Mouse (Mus musculus) heart, postnatal 14 days (tissue): ENCODE results near the gene Setd7. TPM values are rescaled to one million over a fixed set of nuclear protein-coding genes. Genes with fewer than 3 reads are reported as not detected.

Experiments used
- DNase-seq, 2 experiments: peaks; one replicate each; pipeline ENCODE4 v3.0.0; 2021 to 2022
- intact Hi-C: fragments of 180-260 bp; cut with DNase I; formaldehyde crosslinking; loops from one replicate; pipeline ENCODE4 v1.15.1; 2025
- total RNA-seq, 2 experiments: library from RNA; stranded (reverse); gene quantifications; 2 replicates each; pipeline ENCODE4 v1.2.3; 2021

The Setd7 gene
- total RNA-seq, 2 experiments from 2014 or later = 56.2 to 56.7 TPM

- peak; percentile 50 to 64 for DNase-seq
- intact Hi-C loops = no loop called here
Observed at GRCm38 (mm10) chr3:51561109-51561992, 672 bp upstream of the Setd7 start.

- peak; percentile 86 to 88 for DNase-seq
- intact Hi-C loops = no loop called here
Observed at GRCm38 (mm10) chr3:51559594-51560450, 857 bp downstream of the Setd7 start.

GRCm38 (mm10) chr3:51555583-51555982 is 5.1 kb downstream of the Setd7 start:
- no peak for DNase-seq
- intact Hi-C loops = no loop called here

DNA sequence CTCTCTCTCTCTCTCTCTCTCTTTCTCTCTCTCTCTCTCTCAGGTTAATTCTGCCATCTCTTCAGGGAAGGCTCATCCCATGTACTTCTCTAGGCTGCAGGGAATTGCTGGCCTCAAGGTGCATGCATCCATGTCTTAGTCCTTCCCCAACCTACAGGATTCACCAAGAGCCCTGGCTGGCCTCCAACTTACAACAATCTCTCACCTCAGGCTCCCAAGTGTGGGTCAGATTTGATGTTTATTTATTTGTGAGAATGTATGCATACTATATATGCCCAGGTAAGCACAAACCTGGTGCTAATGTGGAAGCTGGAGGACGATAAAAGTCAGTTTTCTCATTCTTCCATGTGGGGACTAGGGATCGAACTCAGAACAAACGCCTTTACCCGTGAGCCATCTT is 5.8 kb downstream of the Setd7 start:
- intact Hi-C loops = no loop called here
- no peak for DNase-seq

DNA sequence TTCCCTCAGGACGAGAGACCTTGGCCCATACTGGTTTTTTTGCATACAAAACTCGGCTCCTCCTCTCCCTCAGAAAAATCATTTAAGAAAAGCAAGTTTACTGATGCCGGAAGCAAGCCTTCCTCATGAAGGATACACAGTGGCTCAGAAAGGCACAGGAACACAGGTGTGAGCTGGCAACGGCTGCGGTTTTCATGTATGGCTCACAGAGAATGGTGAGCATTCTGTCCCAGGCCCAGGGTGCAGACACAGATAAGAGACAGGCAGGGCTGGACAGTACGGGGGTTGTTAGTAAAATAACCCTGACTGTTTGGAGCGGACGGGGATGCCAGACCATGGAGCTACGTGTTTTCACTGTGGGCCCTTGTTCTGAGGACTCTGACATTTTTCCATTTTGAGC is 6.6 kb downstream of the Setd7 start:
- DNase-seq = no peak
- intact Hi-C loops = no loop called here

DNA sequence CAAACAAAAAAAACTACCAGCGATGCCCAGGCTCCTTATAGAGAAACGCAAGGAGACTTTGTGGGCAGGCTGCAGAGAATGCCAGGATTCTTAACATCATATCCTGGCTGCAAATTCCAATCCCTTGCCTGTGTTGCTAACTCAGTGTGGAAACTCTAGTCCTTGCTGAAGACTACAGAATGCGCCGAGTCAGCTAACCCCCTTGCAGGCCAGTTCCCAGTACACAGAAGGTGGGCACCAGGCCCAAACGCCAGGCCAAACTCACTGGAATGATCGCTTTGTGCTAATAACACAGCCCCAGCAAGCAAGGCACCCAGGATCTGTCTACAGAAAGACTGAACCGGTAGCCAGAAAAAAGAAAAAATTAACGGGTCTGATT is 7.2 kb downstream of the Setd7 start:
- intact Hi-C loops = no loop called here
- DNase-seq = peak; percentile 56 to 74

- peak in 1 of 2 experiments; percentile 32 for DNase-seq
- intact Hi-C loops = no loop called here
Observed at GRCm38 (mm10) chr3:51552841-51553496, 7.7 kb downstream of the Setd7 start.

- intact Hi-C loops = no loop called here
- no peak for DNase-seq
Observed at GRCm38 (mm10) chr3:51552197-51552596, 8.5 kb downstream of the Setd7 start.

- no peak for DNase-seq
Observed at GRCm38 (mm10) chr3:51548987-51549579, 11.6 kb downstream of the Setd7 start.

DNA sequence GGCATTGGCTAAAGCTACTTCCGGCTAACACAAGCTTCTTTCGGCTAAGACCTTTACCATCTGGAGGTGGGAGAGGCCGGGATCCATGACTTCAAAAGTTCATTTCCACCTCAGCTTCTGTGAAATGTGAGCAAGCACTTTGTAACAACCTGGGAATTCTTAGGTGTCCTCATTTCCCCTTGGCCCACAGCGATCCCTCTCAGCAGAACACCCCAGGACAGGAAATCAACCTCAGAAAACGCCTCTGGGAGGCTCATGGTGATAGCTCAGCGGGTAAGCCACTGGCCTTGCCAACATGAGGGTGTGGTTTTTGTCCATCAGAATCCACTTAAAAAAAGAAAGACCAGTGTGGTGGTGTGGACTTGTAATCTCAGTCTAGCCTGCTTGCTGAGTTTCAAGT is 13.1 kb downstream of the Setd7 start:
- DNase-seq = no peak
- intact Hi-C loops = no loop called here

More at GRCm38 (mm10) chr3:51548987-51549579, 11.6 kb downstream of the Setd7 start:
- intact Hi-C loops = no loop called here

GRCm38 (mm10) chr3:51544442-51545128 is 16.1 kb downstream of the Setd7 start:
- DNase-seq = no peak
- intact Hi-C loops = no loop called here

DNA sequence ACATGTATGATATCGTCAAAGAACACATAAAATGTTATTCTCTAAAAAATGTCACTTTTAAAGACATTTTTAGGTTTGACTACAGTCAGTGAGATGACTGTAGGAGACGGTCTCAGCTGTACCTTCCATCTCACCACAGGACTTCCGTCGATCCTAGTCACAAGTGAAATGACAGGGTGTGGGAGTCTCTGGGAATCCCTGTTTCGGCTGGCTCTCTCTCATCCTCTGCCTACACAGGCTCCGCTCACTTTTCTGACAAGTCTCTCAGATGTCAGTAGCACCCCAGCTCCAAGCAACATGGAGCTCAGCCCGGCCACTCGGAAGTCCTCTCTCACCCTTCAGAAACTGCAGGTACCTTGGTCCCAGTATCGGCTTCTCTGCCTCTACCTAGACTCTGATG is 20.0 kb downstream of the Setd7 start:
- DNase-seq = no peak
- intact Hi-C loops = no loop called here

DNA sequence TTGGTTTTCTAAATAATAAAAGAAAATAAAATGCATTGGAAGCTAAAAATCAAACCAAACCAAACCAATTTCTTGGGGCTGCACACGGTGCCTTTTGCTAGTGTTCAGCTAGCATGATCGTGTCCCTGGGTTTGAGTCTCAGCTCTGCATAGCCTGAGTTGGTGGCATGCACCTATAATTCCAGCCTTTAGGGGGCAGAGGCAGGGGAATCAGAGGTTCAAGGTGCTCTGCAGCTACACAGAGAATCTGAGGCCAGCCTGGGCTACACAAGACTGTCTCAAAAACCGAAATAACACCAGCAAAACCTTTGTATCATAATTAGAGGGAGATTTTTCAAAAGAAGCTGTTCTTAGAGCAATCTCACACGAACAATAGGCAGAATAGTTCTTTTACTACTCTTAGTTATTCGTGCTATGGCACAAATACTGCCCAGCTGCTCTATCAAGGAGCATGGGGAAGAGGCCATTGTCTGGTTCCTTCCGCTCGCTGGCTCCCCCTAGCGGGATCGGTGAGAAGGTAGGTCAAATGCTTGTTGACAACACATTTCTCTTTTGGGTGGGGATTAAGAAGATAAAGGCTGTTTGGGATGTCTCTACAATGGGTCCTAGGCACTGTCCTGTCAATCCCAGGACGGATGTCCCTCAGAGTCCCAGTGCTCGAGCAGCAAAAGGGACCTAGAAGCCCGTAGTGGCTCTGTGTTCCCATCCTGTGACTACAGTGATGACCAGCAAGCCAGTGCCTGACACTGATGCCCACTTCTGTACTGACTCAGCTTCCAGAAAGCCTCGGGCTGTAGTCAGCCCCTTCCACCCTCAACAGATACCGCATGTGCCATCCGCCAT is 20.9 kb downstream of the Setd7 start:
- DNase-seq = peak; percentile 82 to 86

DNA sequence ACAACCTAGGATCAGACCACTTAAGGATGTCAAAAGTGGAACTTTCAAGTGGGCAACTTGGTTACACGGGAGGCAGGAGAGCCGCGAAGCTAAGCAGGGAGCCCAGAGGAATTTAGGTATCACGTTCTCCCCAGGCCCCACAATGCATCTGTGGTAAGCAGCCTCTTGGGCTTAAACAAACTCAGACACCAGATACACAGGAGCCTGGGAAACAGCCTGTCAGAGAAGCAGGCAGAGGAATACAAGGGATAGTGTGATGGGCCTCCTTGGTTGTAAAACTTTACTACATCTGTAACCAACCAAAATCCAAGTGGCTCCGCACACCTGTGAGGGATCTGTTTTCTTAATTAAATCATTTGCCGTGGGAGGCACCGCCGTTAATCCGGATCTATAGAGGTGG is 26.7 kb downstream of the Setd7 start:
- intact Hi-C loops = no loop called here
- no peak for DNase-seq

More for the DNA sequence above, 20.9 kb downstream of the Setd7 start:
- intact Hi-C loops = no loop called here

DNA sequence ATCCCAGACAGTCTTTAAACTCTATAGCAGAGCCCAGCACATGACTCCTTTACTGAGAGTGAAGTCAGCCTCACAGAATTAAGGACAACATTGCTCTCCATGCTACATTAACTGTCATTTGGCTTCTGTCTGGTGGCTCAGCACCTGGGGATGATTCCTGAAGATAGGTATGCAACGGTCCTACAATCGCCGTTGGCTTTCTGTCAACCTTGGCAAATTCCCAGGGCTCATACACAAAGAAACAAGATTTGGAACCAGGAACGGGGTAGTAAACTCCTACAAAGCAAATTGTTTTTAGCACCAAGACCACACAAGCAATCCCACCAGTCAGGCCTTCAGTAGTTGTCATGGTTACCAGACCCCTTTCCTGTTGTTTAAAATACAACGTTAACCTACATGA is 27.1 kb downstream of the Setd7 start:
- intact Hi-C loops = no loop called here
- no peak for DNase-seq

GRCm38 (mm10) chr3:51532282-51532620 is 28.4 kb downstream of the Setd7 start:
- no peak for DNase-seq
- intact Hi-C loops = no loop called here

GRCm38 (mm10) chr3:51531473-51532281 is 29.0 kb downstream of the Setd7 start:
- intact Hi-C loops = no loop called here
- peak; percentile 59 to 68 for DNase-seq

- intact Hi-C loops = no loop called here
- no peak for DNase-seq
Observed at GRCm38 (mm10) chr3:51526891-51527290, 33.8 kb downstream of the Setd7 start.
